Mouse (Mus musculus) cerebellum, adult 8-10 months (tissue): Measurements from ENCODE around the gene Fnbp1l.

ENCODE experiments used
- DNase-seq: peaks from one replicate; pipeline ENCODE4 v3.0.0; 2022

Fnbp1l gene

DNA sequence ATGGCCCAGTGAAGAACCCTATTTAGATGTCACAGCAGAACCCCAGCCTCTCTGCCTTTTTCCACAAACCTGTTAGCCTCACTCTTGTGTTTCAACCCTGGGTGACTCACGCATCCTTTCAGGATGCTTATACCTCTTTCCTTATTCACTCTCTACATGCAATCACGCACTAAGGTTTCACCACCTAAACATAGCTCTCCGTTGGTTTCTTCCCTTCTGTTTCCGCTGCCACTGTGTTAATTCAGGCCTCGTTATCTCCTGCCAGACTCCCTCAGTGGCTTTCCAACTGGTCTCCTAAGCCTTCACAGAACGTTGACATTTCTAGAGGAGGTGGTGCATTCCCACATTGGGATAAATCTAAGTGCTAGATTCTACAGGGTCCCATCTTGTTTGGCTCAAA is 128.9 kb downstream of the Fnbp1l start:
- DNase-seq = no peak
